Mouse (Mus musculus): Measurements from ENCODE around the gene Pde8b. TPM values are rescaled to one million over a fixed set of nuclear protein-coding genes. Genes with fewer than 3 reads are reported as not detected.

The Pde8b gene
- polyA plus RNA-seq (2015; fragmentation: Illumina TruSeq; extraction: RNeasy Lipid Tissue Mini Kit (QIAGEN cat#74804); ENCODE audit: insufficient read depth, low replicate concordance): 2.7 TPM

DNA sequence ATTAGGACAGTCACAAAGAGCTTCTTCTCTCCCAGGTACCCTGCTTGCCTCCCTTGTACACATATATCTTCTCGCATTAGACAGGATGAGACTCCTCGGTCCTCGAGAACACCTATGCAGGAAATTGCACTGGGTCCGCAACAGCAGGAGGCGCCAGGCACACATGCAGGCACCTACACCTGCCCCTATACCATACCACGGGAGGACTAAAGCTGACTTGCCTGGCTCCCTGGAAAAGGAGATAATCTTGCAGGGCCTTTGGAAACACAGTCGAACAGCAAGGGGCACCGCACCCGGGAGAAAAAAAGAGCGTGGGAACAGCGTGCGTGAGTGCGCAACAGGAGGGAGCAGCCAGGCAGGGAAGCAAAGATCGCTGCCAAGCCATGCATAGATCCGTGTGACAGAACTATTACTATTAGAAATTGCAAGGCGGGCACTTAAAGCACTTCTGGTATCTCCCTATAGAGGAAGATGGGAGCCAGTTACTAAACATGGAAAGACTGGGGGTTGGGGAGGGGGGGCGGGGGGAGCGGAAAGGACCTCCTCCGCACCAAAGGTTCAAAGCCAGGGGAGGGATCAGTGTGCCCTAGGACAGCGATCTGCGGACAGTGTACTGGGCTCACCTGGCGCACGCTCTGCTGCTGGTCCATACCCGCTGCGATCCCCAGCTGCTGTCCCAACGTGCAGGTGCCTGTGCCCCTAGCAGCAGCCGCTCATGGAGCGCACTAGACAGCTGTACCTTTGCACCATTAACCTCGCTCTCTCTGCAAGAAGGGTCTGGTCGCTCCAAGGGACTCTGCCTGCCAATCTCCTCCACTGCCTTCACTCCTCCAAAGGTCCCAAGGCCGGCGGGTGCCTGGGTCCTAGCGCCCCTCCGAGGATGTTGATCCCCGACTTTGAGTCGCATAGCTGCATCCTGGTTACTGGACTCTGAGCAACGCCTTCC is at the start of gene Pde8b:
Gene Pde8b (minus strand): TSS at position 826 of the 946 bp plus-strand sequence.

DNA sequence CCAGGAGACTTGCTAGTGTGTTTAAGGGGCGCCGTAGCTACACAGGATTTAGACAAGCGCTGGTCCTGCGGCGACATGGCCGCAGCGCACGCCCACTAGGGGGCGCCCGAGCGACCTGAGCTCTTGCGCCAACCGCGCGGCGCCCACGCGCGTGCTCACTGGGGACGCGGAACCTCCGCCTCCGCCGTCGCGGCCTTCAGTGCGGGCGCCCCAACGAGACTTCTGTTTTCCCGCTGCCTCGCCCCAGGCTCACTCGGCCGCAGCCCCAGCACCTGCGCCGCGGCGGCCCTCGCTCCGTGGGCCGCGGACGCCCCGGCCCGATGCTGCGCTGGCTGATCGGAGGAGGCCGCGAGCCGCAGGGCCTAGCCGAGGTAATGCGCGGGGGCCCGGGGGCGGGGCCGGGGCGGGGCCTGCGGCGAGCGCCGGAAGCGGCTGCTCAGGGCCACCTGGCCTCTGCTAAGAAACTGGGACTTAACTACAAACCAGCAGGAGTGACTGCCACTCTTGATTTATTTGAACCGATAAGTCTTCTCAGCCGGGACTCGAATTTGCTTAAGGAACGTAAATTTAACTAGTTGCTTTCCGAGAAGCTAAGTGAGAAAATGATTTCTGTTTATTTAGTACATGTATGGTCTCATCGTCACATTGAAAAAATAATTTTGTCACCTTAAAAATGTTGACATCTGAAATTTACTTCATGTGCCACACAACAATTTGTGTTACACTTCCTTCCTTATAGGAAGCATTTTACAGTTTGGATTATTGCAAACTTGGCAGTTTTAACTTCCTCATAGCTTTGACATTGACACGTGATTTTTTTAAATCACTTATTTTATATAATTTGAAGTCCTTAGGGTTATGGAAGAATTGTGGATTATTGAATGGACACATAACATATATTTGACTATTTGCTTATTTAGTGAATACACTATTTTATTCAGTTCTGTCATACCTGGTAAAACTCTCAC is 273.6 kb downstream of the Pde8b start, which contains the start of gene Wdr41:
Gene Wdr41 (plus strand): TSS at position 126 of the 968 bp plus-strand sequence.

Other genes with a start within 250 kb of the Pde8b start
- 11.2 TPM for gene Zbed3, start 73.3 kb upstream of the Pde8b start, polyA plus RNA-seq (2015; fragmentation: Illumina TruSeq; extraction: RNeasy Lipid Tissue Mini Kit (QIAGEN cat#74804); ENCODE audit: insufficient read depth, low replicate concordance)
- gene Aggf1, start 125.0 kb upstream of the Pde8b start, polyA plus RNA-seq (2015; fragmentation: Illumina TruSeq; extraction: RNeasy Lipid Tissue Mini Kit (QIAGEN cat#74804); ENCODE audit: insufficient read depth, low replicate concordance): 40.7 TPM
- gene Crhbp, start 194.6 kb upstream of the Pde8b start, polyA plus RNA-seq (2015; fragmentation: Illumina TruSeq; extraction: RNeasy Lipid Tissue Mini Kit (QIAGEN cat#74804); ENCODE audit: insufficient read depth, low replicate concordance): 0.14 TPM
- not detected for gene S100z, start 228.4 kb upstream of the Pde8b start, polyA plus RNA-seq (2015; fragmentation: Illumina TruSeq; extraction: RNeasy Lipid Tissue Mini Kit (QIAGEN cat#74804); ENCODE audit: insufficient read depth, low replicate concordance)

Data from spleen, adult 10 weeks (tissue).